Mouse (Mus musculus): Measurements from ENCODE around the gene Tfap2e.

The Tfap2e gene

GRCm38 (mm10) chr4:126683084-126683483 lies 53.0 kb downstream of the Tfap2e start:
- TF ChIP-seq GATA4 (IDR thresholded peaks at IDR 0.05; ENCODE audit: insufficient replicate concordance, low read length): no peak

- no peak for TF ChIP-seq GATA4 (IDR thresholded peaks at IDR 0.05; ENCODE audit: insufficient replicate concordance, low read length)
Measured at GRCm38 (mm10) chr4:126682298-126682697, 53.7 kb downstream of the Tfap2e start.

GRCm38 (mm10) chr4:126677054-126678003 lies 58.7 kb downstream of the Tfap2e start, which contains the start of gene Psmb2:
Gene Psmb2 (plus strand): TSS chr4:126677630.
- TF ChIP-seq GATA4 (IDR thresholded peaks at IDR 0.05; ENCODE audit: insufficient replicate concordance, low read length): peak; percentile 88; the same call in 1 of the 2 replicates

- TF ChIP-seq GATA4 (IDR thresholded peaks at IDR 0.05; ENCODE audit: insufficient replicate concordance, low read length): no peak
Measured at GRCm38 (mm10) chr4:126667075-126667474, 69.0 kb downstream of the Tfap2e start.

Data from liver, adult (tissue).